Mouse (Mus musculus) heart, postnatal 10 days (tissue): ENCODE results near the gene Sez6. TPM values are rescaled to one million over a fixed set of nuclear protein-coding genes. Genes with fewer than 3 reads are reported as not detected.

ENCODE experiments used
- DNase-seq, 2 experiments: peaks; one replicate each; pipeline ENCODE4 v3.0.0; 2021
- intact Hi-C: fragments of 180-260 bp; cut with DNase I; formaldehyde crosslinking; loops from one replicate; pipeline ENCODE4 v1.15.1; 2025
- total RNA-seq, 2 experiments: library from RNA; stranded (reverse); gene quantifications; 2 replicates each; pipeline ENCODE4 v1.2.3; 2021

The Sez6 gene
- under 1 TPM; 0.22 to 0.64 TPM for total RNA-seq

GRCm38 (mm10) chr11:77930751-77931540, at the start of gene Sez6:
Sez6 (plus strand) TSS chr11:77930800.
- intact Hi-C loops = no loop called here
- DNase-seq = peak; percentile 84 to 90

GRCm38 (mm10) chr11:77884524-77885245, 45.9 kb upstream of the Sez6 start:
- DNase-seq = peak in 1 of 2 experiments; percentile 24
- intact Hi-C loops = loop anchor here (5.0 kb wide), 1 partner anchor 73 kb away; no protein-coding TSS in a partner anchor

- intact Hi-C loops = no loop called here
- no peak for DNase-seq
These were observed 45.4 kb upstream of the Sez6 start for GRCm38 (mm10) chr11:77885246-77885575.

- intact Hi-C loops = no loop called here
- DNase-seq = peak; percentile 35 to 40
These were observed 43.1 kb upstream of the Sez6 start for GRCm38 (mm10) chr11:77887373-77887960.

- intact Hi-C loops = no loop called here
- no peak for DNase-seq
These were observed 41.8 kb upstream of the Sez6 start for GRCm38 (mm10) chr11:77888846-77889245.

GRCm38 (mm10) chr11:77889484-77889883, 41.1 kb upstream of the Sez6 start:
- DNase-seq = no peak
- intact Hi-C loops = no loop called here

GRCm38 (mm10) chr11:77890648-77891258, 39.8 kb upstream of the Sez6 start:
- no peak for DNase-seq
- intact Hi-C loops = no loop called here

GRCm38 (mm10) chr11:77892883-77893282, 37.7 kb upstream of the Sez6 start:
- DNase-seq = no peak
- intact Hi-C loops = no loop called here

GRCm38 (mm10) chr11:77893283-77893682, 37.3 kb upstream of the Sez6 start:
- no peak for DNase-seq
- intact Hi-C loops = no loop called here

GRCm38 (mm10) chr11:77893787-77894718, 36.5 kb upstream of the Sez6 start, which contains the start of gene Pipox:
Pipox (minus strand) TSS chr11:77894096.
- intact Hi-C loops = no loop called here
- DNase-seq = peak; percentile 87 to 89

GRCm38 (mm10) chr11:77894967-77895366, 35.6 kb upstream of the Sez6 start:
- intact Hi-C loops = no loop called here
- DNase-seq = no peak

- intact Hi-C loops = no loop called here
- DNase-seq = no peak
These were observed 34.6 kb upstream of the Sez6 start for GRCm38 (mm10) chr11:77896011-77896410.

- no peak for DNase-seq
- intact Hi-C loops = no loop called here
These were observed 34.1 kb upstream of the Sez6 start for GRCm38 (mm10) chr11:77896480-77896819.

GRCm38 (mm10) chr11:77896820-77897805, 33.5 kb upstream of the Sez6 start:
- DNase-seq = no peak
- intact Hi-C loops = no loop called here

GRCm38 (mm10) chr11:77900187-77900586, 30.4 kb upstream of the Sez6 start:
- no peak for DNase-seq
- intact Hi-C loops = no loop called here

GRCm38 (mm10) chr11:77900696-77901095, 29.9 kb upstream of the Sez6 start:
- intact Hi-C loops = no loop called here
- DNase-seq = no peak

GRCm38 (mm10) chr11:77901366-77901765, 29.2 kb upstream of the Sez6 start:
- intact Hi-C loops = no loop called here
- DNase-seq = no peak

GRCm38 (mm10) chr11:77901775-77902355, 28.7 kb upstream of the Sez6 start:
- no peak for DNase-seq
- intact Hi-C loops = no loop called here

GRCm38 (mm10) chr11:77903761-77904160, 26.8 kb upstream of the Sez6 start:
- DNase-seq = no peak
- intact Hi-C loops = no loop called here
